Mouse (Mus musculus) right cerebral cortex, postnatal 25 days (tissue): ENCODE measurements around the gene Pdss1.
"Not testable (repeated sequence)": the region's sequence is repeated elsewhere in the genome, so short reads cannot be mapped to it uniquely, and the experiment has no call there.

Experiments used
- DNase-seq: peaks from one replicate; pipeline ENCODE4 v3.0.0; 2022

The Pdss1 gene

GRCm38 (mm10) chr2:22895282-22896273, at the start of gene Pdss1:
TSS of gene Pdss1 (plus strand) at chr2:22895522.
- peak; percentile 89 for DNase-seq

GRCm38 (mm10) chr2:22851900-22852299, 43.4 kb upstream of the Pdss1 start:
- DNase-seq = no peak

- no peak for DNase-seq
These were observed 37.8 kb upstream of the Pdss1 start for GRCm38 (mm10) chr2:22857501-22857900.

- DNase-seq = no peak
These were observed 33.1 kb upstream of the Pdss1 start for GRCm38 (mm10) chr2:22862194-22862593.

- DNase-seq = peak; percentile 72
These were observed 30.8 kb upstream of the Pdss1 start for GRCm38 (mm10) chr2:22864394-22865037.

GRCm38 (mm10) chr2:22865818-22866217, 29.5 kb upstream of the Pdss1 start:
- DNase-seq = no peak

GRCm38 (mm10) chr2:22866894-22867424, 28.4 kb upstream of the Pdss1 start:
- no peak for DNase-seq

- no peak for DNase-seq
These were observed 22.2 kb upstream of the Pdss1 start for GRCm38 (mm10) chr2:22873159-22873558.

- no peak for DNase-seq
These were observed 20.7 kb upstream of the Pdss1 start for GRCm38 (mm10) chr2:22874628-22875027.

GRCm38 (mm10) chr2:22876614-22877013, 18.7 kb upstream of the Pdss1 start:
- no peak for DNase-seq

GRCm38 (mm10) chr2:22878781-22879180, 16.5 kb upstream of the Pdss1 start:
- no peak for DNase-seq

GRCm38 (mm10) chr2:22880726-22881125, 14.6 kb upstream of the Pdss1 start:
- DNase-seq = not testable (repeated sequence)

- DNase-seq = no peak
These were observed 415 bp upstream of the Pdss1 start for GRCm38 (mm10) chr2:22894932-22895281.

GRCm38 (mm10) chr2:22903947-22904346, 8.6 kb downstream of the Pdss1 start:
- DNase-seq = no peak

GRCm38 (mm10) chr2:22914421-22914820, 19.1 kb downstream of the Pdss1 start:
- no peak for DNase-seq

- DNase-seq = no peak
These were observed 23.3 kb downstream of the Pdss1 start for GRCm38 (mm10) chr2:22918651-22919050.

- not testable (repeated sequence) for DNase-seq
These were observed 30.6 kb downstream of the Pdss1 start for GRCm38 (mm10) chr2:22925911-22926310.

GRCm38 (mm10) chr2:22928259-22928658, 32.9 kb downstream of the Pdss1 start:
- DNase-seq = no peak

- no peak for DNase-seq
These were observed 38.2 kb downstream of the Pdss1 start for GRCm38 (mm10) chr2:22933556-22933955.

GRCm38 (mm10) chr2:22949956-22950355, 54.6 kb downstream of the Pdss1 start:
- DNase-seq = no peak

GRCm38 (mm10) chr2:22954278-22954677, 59.0 kb downstream of the Pdss1 start:
- no peak for DNase-seq

- DNase-seq = no peak
These were observed 60.6 kb downstream of the Pdss1 start for GRCm38 (mm10) chr2:22955914-22956313.

- no peak for DNase-seq
These were observed 62.1 kb downstream of the Pdss1 start for GRCm38 (mm10) chr2:22957415-22957814.

GRCm38 (mm10) chr2:22961681-22962080, 66.4 kb downstream of the Pdss1 start:
- no peak for DNase-seq
